Mouse (Mus musculus): ENCODE results near the gene Cmklr1. TPM values are rescaled to one million over a fixed set of nuclear protein-coding genes. Genes with fewer than 3 reads are reported as not detected.
A peak's percentile ranks its signal among the peaks of the same experiment; 100 is the strongest.

Gene Cmklr1
- 2.2 and 2.6 TPM in 2 replicates for polyA plus RNA-seq (2014; fragmentation: Nextera tagmentation; extraction: Ambion mirVana)

GRCm38 (mm10) chr5:113650035-113650865 lies at the start of gene Cmklr1:
Cmklr1 (minus strand) TSS chr5:113650426.
- H3K4me1 ChIP-seq (ENCODE audit: control insufficient read depth in 2 of 2, insufficient read depth in 2 of 2, low read length in 2 of 2): peaks cover 6 to 14% of the 10 kb centered on the region in 2 experiments; a peak in 1 of 4 replicates
- no peaks in the 10 kb centered on the region for H3K9me3 ChIP-seq (ENCODE audit: control insufficient read depth, low read length)
- no peaks in the 10 kb centered on the region for H3K36me3 ChIP-seq (ENCODE audit: control insufficient read depth, insufficient read depth, low read length)
- H3K9ac ChIP-seq (ENCODE audit: low read length): peak within 1 kb of the TSS; percentile 57; the same call in 1 of the 2 replicates
- H3K27ac ChIP-seq (replicated peaks in 1 of 2; ENCODE audit: control insufficient read depth in 1 of 2, insufficient read depth in 1 of 2, low read depth in 2 of 2, low read length in 2 of 2): 0 out of 4 replicates have a peak within 1 kb of the TSS, but pooled peaks of 1 of the 2 experiments have one; percentile 4
- WGBS: 5% methylated on average over 29 of the region's 30 CpGs
- H3K4me2 ChIP-seq (ENCODE audit: low read length): peak within 1 kb of the TSS; percentile 55
- H3K4me3 ChIP-seq (ENCODE audit: control insufficient read depth in 1 of 2, insufficient read depth in 1 of 2, low read depth in 1 of 2, low read length in 2 of 2): peak within 1 kb of the TSS; percentile 23 to 28
- H3K27me3 ChIP-seq (ENCODE audit: control insufficient read depth, insufficient read depth, low read length): peaks cover 26% of the 10 kb centered on the region
- 0 out of 2 replicates have a peak, but pooled peaks have one; percentile 19 for ATAC-seq (ENCODE audit: insufficient number of reproducible peaks, insufficient read depth, low FRiP score, low read depth)

- Histone ChIP-seq H3K27me3 (ENCODE audit: control insufficient read depth, insufficient read depth, low read length) (no peaks in the 10 kb centered on the region), H3K9ac (ENCODE audit: low read length) (no peak overlapping the region), H3K36me3 (ENCODE audit: control insufficient read depth, insufficient read depth, low read length) (no peaks in the 10 kb centered on the region), H3K9me3 (ENCODE audit: control insufficient read depth, low read length) (peaks cover 6% of the 10 kb centered on the region; the same call in 1 of the 2 replicates), H3K4me3 (ENCODE audit: control insufficient read depth in 1 of 2, insufficient read depth in 1 of 2, low read depth in 1 of 2, low read length in 2 of 2) (no peak overlapping the region), H3K27ac (replicated peaks in 1 of 2; ENCODE audit: control insufficient read depth in 1 of 2, insufficient read depth in 1 of 2, low read depth in 2 of 2, low read length in 2 of 2) (no peak overlapping the region), H3K4me2 (ENCODE audit: low read length) (no peak overlapping the region), H3K4me1 (ENCODE audit: control insufficient read depth in 2 of 2, insufficient read depth in 2 of 2, low read length in 2 of 2) (no peaks in the 10 kb centered on the region)
- WGBS: 50% methylated on average over 5 of the region's 5 CpGs
- no peak for ATAC-seq (ENCODE audit: insufficient number of reproducible peaks, insufficient read depth, low FRiP score, low read depth)
Observed at GRCm38 (mm10) chr5:113694415-113694814, 44.2 kb upstream of the Cmklr1 start.

DNA sequence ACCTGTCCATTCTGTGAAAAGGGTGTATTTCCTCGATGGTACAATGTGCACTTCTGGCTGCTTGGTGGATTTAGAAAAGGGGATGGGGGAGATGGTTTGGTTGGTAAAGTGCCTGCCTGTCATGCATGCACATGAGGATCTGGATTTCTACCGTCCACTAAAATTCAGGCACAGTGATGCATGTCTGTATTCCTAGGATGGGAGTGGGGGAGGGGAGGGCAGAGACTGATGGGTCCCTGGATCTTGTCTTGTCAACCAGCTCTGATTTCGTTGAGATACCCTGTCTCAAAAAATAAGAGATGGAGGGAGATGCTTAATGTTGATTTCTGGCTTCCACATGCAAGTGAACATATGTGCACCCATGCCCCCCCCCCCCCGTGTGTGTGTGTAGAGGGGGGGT lies 43.8 kb upstream of the Cmklr1 start:
- Histone ChIP-seq H3K9me3 (ENCODE audit: control insufficient read depth, low read length) (peaks cover 6% of the 10 kb centered on the region; the same call in 1 of the 2 replicates), H3K4me1 (ENCODE audit: control insufficient read depth in 2 of 2, insufficient read depth in 2 of 2, low read length in 2 of 2) (no peaks in the 10 kb centered on the region), H3K4me2 (ENCODE audit: low read length) (no peak overlapping the region), H3K27me3 (ENCODE audit: control insufficient read depth, insufficient read depth, low read length) (no peaks in the 10 kb centered on the region), H3K36me3 (ENCODE audit: control insufficient read depth, insufficient read depth, low read length) (no peaks in the 10 kb centered on the region), H3K27ac (replicated peaks in 1 of 2; ENCODE audit: control insufficient read depth in 1 of 2, insufficient read depth in 1 of 2, low read depth in 2 of 2, low read length in 2 of 2) (no peak overlapping the region), H3K4me3 (ENCODE audit: control insufficient read depth in 1 of 2, insufficient read depth in 1 of 2, low read depth in 1 of 2, low read length in 2 of 2) (no peak overlapping the region), H3K9ac (ENCODE audit: low read length) (no peak overlapping the region)
- WGBS: 48% methylated on average over 4 of the region's 4 CpGs
- no peak for ATAC-seq (ENCODE audit: insufficient number of reproducible peaks, insufficient read depth, low FRiP score, low read depth)

DNA sequence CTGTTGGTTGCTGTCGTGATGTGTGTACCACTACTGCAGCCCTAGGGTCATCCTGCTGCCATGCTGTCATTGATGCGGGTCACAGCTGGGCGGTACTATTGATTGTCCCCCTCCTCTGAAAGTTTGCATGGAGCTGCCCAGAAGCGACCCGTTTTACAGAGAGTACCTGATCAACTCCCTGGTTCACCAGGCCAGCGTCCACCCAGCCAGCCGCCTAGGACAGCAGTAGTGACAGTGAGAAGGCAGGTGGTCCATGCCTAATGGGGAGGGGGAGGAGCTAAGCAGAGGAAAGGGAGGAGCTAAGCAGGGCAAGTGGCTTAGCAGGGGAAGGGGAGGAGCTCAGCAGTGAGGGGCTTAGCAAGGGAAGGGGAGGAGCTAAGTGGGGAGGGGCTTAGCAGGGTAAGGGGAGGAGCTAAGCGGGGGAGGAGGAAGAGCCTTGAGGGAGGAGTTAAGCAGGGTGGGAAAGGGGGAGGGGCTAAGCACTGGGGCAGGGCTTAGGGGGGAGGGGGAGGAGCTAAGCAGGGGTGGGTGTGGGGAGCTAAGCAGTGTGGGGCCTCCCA lies 43.0 kb upstream of the Cmklr1 start:
- no peak overlapping the region for H3K9ac ChIP-seq (ENCODE audit: low read length)

DNA sequence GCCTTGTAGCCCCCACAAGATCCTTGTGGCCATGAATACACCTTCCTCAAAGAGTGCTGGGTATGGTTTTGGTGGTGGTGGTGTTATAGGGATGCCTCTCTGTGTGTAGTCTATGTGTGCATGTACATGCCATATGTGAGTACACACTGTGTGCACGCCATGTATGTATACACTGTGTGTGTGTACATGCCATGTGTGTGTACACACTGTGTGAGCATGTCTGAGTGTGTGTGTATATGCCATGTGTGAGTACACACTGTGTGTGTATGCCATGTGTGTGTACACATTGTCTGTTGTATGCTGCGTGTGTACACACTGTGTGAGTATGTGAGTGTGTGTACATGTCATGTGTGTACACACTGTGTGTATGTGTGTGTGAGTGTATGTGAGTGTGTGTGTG lies 40.6 kb upstream of the Cmklr1 start:
- Histone ChIP-seq H3K4me1 (ENCODE audit: control insufficient read depth in 2 of 2, insufficient read depth in 2 of 2, low read length in 2 of 2) (no peaks in the 10 kb centered on the region), H3K27me3 (ENCODE audit: control insufficient read depth, insufficient read depth, low read length) (no peaks in the 10 kb centered on the region), H3K36me3 (ENCODE audit: control insufficient read depth, insufficient read depth, low read length) (no peaks in the 10 kb centered on the region), H3K9me3 (ENCODE audit: control insufficient read depth, low read length) (peaks cover 6% of the 10 kb centered on the region; the same call in 1 of the 2 replicates), H3K4me2 (ENCODE audit: low read length) (no peak overlapping the region), H3K27ac (replicated peaks in 1 of 2; ENCODE audit: control insufficient read depth in 1 of 2, insufficient read depth in 1 of 2, low read depth in 2 of 2, low read length in 2 of 2) (no peak overlapping the region), H3K9ac (ENCODE audit: low read length) (no peak overlapping the region), H3K4me3 (ENCODE audit: control insufficient read depth in 1 of 2, insufficient read depth in 1 of 2, low read depth in 1 of 2, low read length in 2 of 2) (no peak overlapping the region)
- WGBS: 82% methylated on average over 2 of the region's 2 CpGs
- no peak for ATAC-seq (ENCODE audit: insufficient number of reproducible peaks, insufficient read depth, low FRiP score, low read depth)

More for the DNA sequence above, 43.0 kb upstream of the Cmklr1 start:
- H3K9me3 ChIP-seq (ENCODE audit: control insufficient read depth, low read length): peaks cover 6% of the 10 kb centered on the region; the same call in 1 of the 2 replicates
- no peak for ATAC-seq (ENCODE audit: insufficient number of reproducible peaks, insufficient read depth, low FRiP score, low read depth)
- no peaks in the 10 kb centered on the region for H3K36me3 ChIP-seq (ENCODE audit: control insufficient read depth, insufficient read depth, low read length)
- no peaks in the 10 kb centered on the region for H3K27me3 ChIP-seq (ENCODE audit: control insufficient read depth, insufficient read depth, low read length)
- no peak overlapping the region for H3K27ac ChIP-seq (replicated peaks in 1 of 2; ENCODE audit: control insufficient read depth in 1 of 2, insufficient read depth in 1 of 2, low read depth in 2 of 2, low read length in 2 of 2)
- no peak overlapping the region for H3K4me3 ChIP-seq (ENCODE audit: control insufficient read depth in 1 of 2, insufficient read depth in 1 of 2, low read depth in 1 of 2, low read length in 2 of 2)
- no peaks in the 10 kb centered on the region for H3K4me1 ChIP-seq (ENCODE audit: control insufficient read depth in 2 of 2, insufficient read depth in 2 of 2, low read length in 2 of 2)
- no peak overlapping the region for H3K4me2 ChIP-seq (ENCODE audit: low read length)
- 76% methylated on average over 8 of the region's 8 CpGs for WGBS

- Histone ChIP-seq H3K27me3 (ENCODE audit: control insufficient read depth, insufficient read depth, low read length) (no peaks in the 10 kb centered on the region), H3K9me3 (ENCODE audit: control insufficient read depth, low read length) (peaks cover 6% of the 10 kb centered on the region; the same call in 1 of the 2 replicates), H3K4me1 (ENCODE audit: control insufficient read depth in 2 of 2, insufficient read depth in 2 of 2, low read length in 2 of 2) (no peaks in the 10 kb centered on the region), H3K4me3 (ENCODE audit: control insufficient read depth in 1 of 2, insufficient read depth in 1 of 2, low read depth in 1 of 2, low read length in 2 of 2) (no peak overlapping the region), H3K4me2 (ENCODE audit: low read length) (no peak overlapping the region), H3K9ac (ENCODE audit: low read length) (no peak overlapping the region), H3K27ac (replicated peaks in 1 of 2; ENCODE audit: control insufficient read depth in 1 of 2, insufficient read depth in 1 of 2, low read depth in 2 of 2, low read length in 2 of 2) (no peak overlapping the region), H3K36me3 (ENCODE audit: control insufficient read depth, insufficient read depth, low read length) (no peaks in the 10 kb centered on the region)
- WGBS: 75% methylated on average over 15 of the region's 15 CpGs
- ATAC-seq (ENCODE audit: insufficient number of reproducible peaks, insufficient read depth, low FRiP score, low read depth): no peak
Observed at GRCm38 (mm10) chr5:113690069-113690548, 39.9 kb upstream of the Cmklr1 start.

- H3K36me3 ChIP-seq (ENCODE audit: control insufficient read depth, insufficient read depth, low read length): no peaks in the 10 kb centered on the region
- no peak for ATAC-seq (ENCODE audit: insufficient number of reproducible peaks, insufficient read depth, low FRiP score, low read depth)
- WGBS: 68% methylated on average over 5 of the region's 5 CpGs
Observed at GRCm38 (mm10) chr5:113687514-113687913, 37.3 kb upstream of the Cmklr1 start.

More at GRCm38 (mm10) chr5:113687514-113687913, 37.3 kb upstream of the Cmklr1 start:
- Histone ChIP-seq H3K27me3 (ENCODE audit: control insufficient read depth, insufficient read depth, low read length) (no peaks in the 10 kb centered on the region), H3K27ac (replicated peaks in 1 of 2; ENCODE audit: control insufficient read depth in 1 of 2, insufficient read depth in 1 of 2, low read depth in 2 of 2, low read length in 2 of 2) (no peak overlapping the region), H3K4me2 (ENCODE audit: low read length) (no peak overlapping the region), H3K4me3 (ENCODE audit: control insufficient read depth in 1 of 2, insufficient read depth in 1 of 2, low read depth in 1 of 2, low read length in 2 of 2) (no peak overlapping the region), H3K4me1 (ENCODE audit: control insufficient read depth in 2 of 2, insufficient read depth in 2 of 2, low read length in 2 of 2) (no peaks in the 10 kb centered on the region), H3K9ac (ENCODE audit: low read length) (no peak overlapping the region), H3K9me3 (ENCODE audit: control insufficient read depth, low read length) (no peaks in the 10 kb centered on the region)

All from heart, embryonic 14.5 days (tissue).